Mouse (Mus musculus) lung, adult 2 months (tissue): ENCODE measurements around the gene Egln3. TPM values are rescaled to one million over a fixed set of nuclear protein-coding genes. Genes with fewer than 3 reads are reported as not detected.

Source experiments
- DNase-seq: peaks from one replicate; pipeline ENCODE4 v3.0.0; 2022
- H3K4me1 ChIP-seq: fragments of 200-500 bp; 2 replicates; pipeline ENCODE4 v1.6.1; 2011; ENCODE audit warnings: low read length; ENCODE audit not compliant: control insufficient read depth, insufficient read depth
- H3K4me3 ChIP-seq: fragments of 200-500 bp; replicated peaks from 2 replicates; pipeline ENCODE3; 2011; ENCODE audit warnings: low read depth, mild to moderate bottlenecking, control low read depth, low read length; ENCODE audit errors: extremely low read depth
- CTCF ChIP-seq: fragments of 200-500 bp; IDR thresholded peaks from 2 replicates; pipeline ENCODE4 v1.5.1; 2011; ENCODE audit warnings: mild to moderate bottlenecking, low read length, control low read depth; ENCODE audit not compliant: insufficient read depth
- POLR2A ChIP-seq: fragments of 200-500 bp; IDR thresholded peaks from 2 replicates; pipeline ENCODE4 v1.6.1; 2011; ENCODE audit warnings: low read depth, mild to moderate bottlenecking, control low read depth, low read length, borderline replicate concordance; ENCODE audit errors: extremely low read depth
- WGBS: fragments of 180-500 bp; shearing (Covaris S2); methylation state at CpG from one replicate; pipeline ENCODE4 v1.1.7; 2018; 5-methylcytosine and 5-hydroxymethylcytosine counted together
- polyA plus RNA-seq: library from polyadenylated mRNA; depleted of rRNA; stranded (reverse); fragments of >200 nt; gene quantifications from 2 replicates; pipeline ENCODE4 v1.2.3, GENCODE M21; 2012; rRNA removed

The Egln3 gene
- polyA plus RNA-seq, result 1.9 and 9.2 TPM in 2 replicates

- under 1% methylated on average over 25 of the region's 25 CpGs for WGBS
- H3K4me1 ChIP-seq, result peaks cover 3% of the 10 kb centered on the region; the same call in 1 of the 2 replicates
- TF ChIP-seq CTCF (no peak), POLR2A (no peak)
- peak within 1 kb of the TSS; percentile 41 for H3K4me3 ChIP-seq
- peak; percentile 77 for DNase-seq
These were observed at the start of gene Egln3 for GRCm38 (mm10) chr12:54203656-54204045. TSS of gene Egln3 (minus strand) at chr12:54203860.

GRCm38 (mm10) chr12:54253449-54253848 is 49.8 kb upstream of the Egln3 start:
- DNase-seq, result no peak
- 84% methylated on average over 4 of the region's 4 CpGs for whole genome bisulfite sequencing
- Histone ChIP-seq H3K4me1 (no peaks in the 10 kb centered on the region), H3K4me3 (no peak overlapping the region)
- TF ChIP-seq POLR2A (no peak), CTCF (no peak)

DNA sequence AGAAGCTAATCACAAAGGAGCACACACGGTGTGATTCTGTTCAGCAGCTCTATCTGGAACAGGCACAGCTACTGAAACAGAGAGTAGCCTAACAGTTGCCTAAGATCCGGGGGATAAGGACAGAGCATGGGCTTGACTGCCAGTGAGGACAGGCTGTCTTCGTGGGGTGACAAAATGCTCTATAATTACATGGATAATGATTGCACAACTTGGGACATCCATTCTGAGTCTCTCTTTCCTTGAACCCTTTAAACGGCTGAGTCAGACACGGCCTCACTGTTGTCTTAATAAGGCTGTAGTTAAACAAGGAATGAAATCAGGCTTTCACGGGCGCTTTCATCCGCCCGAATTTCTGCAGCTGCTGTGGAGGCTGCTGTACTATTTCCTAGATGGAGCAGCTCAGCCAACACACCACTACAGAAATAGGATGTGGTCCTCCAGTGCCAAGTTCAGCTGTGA is 48.3 kb upstream of the Egln3 start:
- no peak for DNase-seq

DNA sequence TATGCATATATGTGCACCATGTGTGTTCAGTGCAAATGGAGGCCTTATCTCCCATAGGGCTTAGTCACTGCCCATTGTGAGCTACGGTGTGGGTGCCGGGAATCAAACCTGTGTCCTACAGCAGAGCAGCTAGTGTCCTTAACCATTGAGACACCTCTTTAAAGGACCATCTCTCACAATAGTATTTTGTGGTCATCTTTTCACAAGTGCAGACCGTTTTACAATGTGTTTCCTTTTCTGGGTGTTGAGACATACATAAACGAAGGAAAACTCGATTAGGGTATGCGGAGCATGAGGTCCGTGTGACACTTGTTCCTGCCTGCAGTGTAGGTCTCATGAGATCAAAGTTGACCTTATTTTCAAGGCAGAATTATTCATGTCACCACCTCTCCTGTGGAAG is 44.2 kb upstream of the Egln3 start:
- Histone ChIP-seq H3K4me3 (no peak overlapping the region), H3K4me1 (no peaks in the 10 kb centered on the region)
- no peak for TF ChIP-seq POLR2A
- no peak for TF ChIP-seq CTCF
- DNase-seq, result no peak
- WGBS, result 83% methylated on average over 7 of the region's 7 CpGs

More for the DNA sequence above, 48.3 kb upstream of the Egln3 start:
- no peaks in the 10 kb centered on the region for H3K4me1 ChIP-seq
- no peak overlapping the region for H3K4me3 ChIP-seq
- TF ChIP-seq POLR2A, result no peak
- no peak for TF ChIP-seq CTCF
- 65% methylated on average over 9 of the region's 9 CpGs for WGBS

GRCm38 (mm10) chr12:54243158-54243557 is 39.5 kb upstream of the Egln3 start:
- DNase-seq, result no peak
- no peak for TF ChIP-seq CTCF
- TF ChIP-seq POLR2A, result no peak
- no peaks in the 10 kb centered on the region for H3K4me1 ChIP-seq
- H3K4me3 ChIP-seq, result no peak overlapping the region
- WGBS, result 72% methylated on average over 5 of the region's 5 CpGs

GRCm38 (mm10) chr12:54241976-54242375 is 38.3 kb upstream of the Egln3 start:
- no peak overlapping the region for H3K4me3 ChIP-seq
- no peaks in the 10 kb centered on the region for H3K4me1 ChIP-seq
- 74% methylated on average over 6 of the region's 6 CpGs for WGBS
- TF ChIP-seq CTCF (no peak), POLR2A (no peak)
- DNase-seq, result no peak

GRCm38 (mm10) chr12:54233794-54234193 is 30.1 kb upstream of the Egln3 start:
- Histone ChIP-seq H3K4me1 (no peaks in the 10 kb centered on the region), H3K4me3 (no peak overlapping the region)
- 85% methylated on average over 6 of the region's 6 CpGs for WGBS
- DNase-seq, result no peak
- TF ChIP-seq CTCF, result no peak
- no peak for TF ChIP-seq POLR2A

GRCm38 (mm10) chr12:54232996-54233603 is 29.4 kb upstream of the Egln3 start:
- TF ChIP-seq CTCF (no peak), POLR2A (no peak)
- Histone ChIP-seq H3K4me1 (no peaks in the 10 kb centered on the region), H3K4me3 (no peak overlapping the region)
- 73% methylated on average over 7 of the region's 7 CpGs for WGBS
- no peak for DNase-seq

- no peak for DNase-seq
These were observed 28.8 kb upstream of the Egln3 start for GRCm38 (mm10) chr12:54232456-54232855.

GRCm38 (mm10) chr12:54227551-54227950 is 23.9 kb upstream of the Egln3 start:
- Histone ChIP-seq H3K4me1 (no peaks in the 10 kb centered on the region), H3K4me3 (no peak overlapping the region)
- no peak for DNase-seq
- TF ChIP-seq POLR2A, result no peak
- no peak for TF ChIP-seq CTCF
- 74% methylated on average over 8 of the region's 8 CpGs for WGBS

More at GRCm38 (mm10) chr12:54232456-54232855, 28.8 kb upstream of the Egln3 start:
- H3K4me1 ChIP-seq, result no peaks in the 10 kb centered on the region
- TF ChIP-seq POLR2A (no peak), CTCF (no peak)
- WGBS, result 87% methylated on average over 5 of the region's 5 CpGs
- no peak overlapping the region for H3K4me3 ChIP-seq
